Mouse (Mus musculus) liver, embryonic 16.5 days (tissue): ENCODE data around the gene Rap1gap2. TPM values are rescaled to one million over a fixed set of nuclear protein-coding genes. Genes with fewer than 3 reads are reported as not detected.

Experiments
- ATAC-seq: fragments of 200-750 bp; cut with Nextera tagmentation; 2 replicates; pipeline ENCODE4 v1.8.0; 2017; ENCODE audit warnings: low read depth, mild to moderate bottlenecking, moderate number of reproducible peaks, moderate library complexity
- H3K27ac ChIP-seq: fragments of 300-500 bp; sonication (generic); 2 replicates; pipeline ENCODE4 v1.5.1; 2014; ENCODE audit warnings: mild to moderate bottlenecking, low read length
- H3K27me3 ChIP-seq: fragments of 300-500 bp; sonication (generic); 2 replicates; pipeline ENCODE4 v1.6.1; 2014; ENCODE audit warnings: low read depth, low read length, mixed read lengths; ENCODE audit not compliant: control insufficient read depth, insufficient read depth
- H3K36me3 ChIP-seq: fragments of 300-500 bp; sonication (generic); 2 replicates; pipeline ENCODE4 v1.6.1; 2014; ENCODE audit warnings: mild to moderate bottlenecking; ENCODE audit not compliant: control insufficient read depth, insufficient read depth
- H3K4me1 ChIP-seq: fragments of 300-500 bp; sonication (generic); 2 replicates; pipeline ENCODE4 v1.6.1; 2014; ENCODE audit warnings: low read depth, low read length, mixed read lengths; ENCODE audit not compliant: control insufficient read depth
- H3K4me2 ChIP-seq: fragments of 300-500 bp; sonication (generic); 2 replicates; pipeline ENCODE4 v1.6.1; 2014; ENCODE audit warnings: low read depth, low read length, mixed read lengths
- H3K4me3 ChIP-seq: fragments of 300-500 bp; sonication (generic); 2 replicates; pipeline ENCODE4 v1.5.1; 2014; ENCODE audit warnings: low read depth, mild to moderate bottlenecking, low read length
- H3K9ac ChIP-seq: fragments of 300-500 bp; sonication (generic); 2 replicates; pipeline ENCODE4 v1.6.1; 2014; ENCODE audit warnings: low read depth, low read length
- H3K9me3 ChIP-seq: fragments of 300-500 bp; sonication (generic); replicated peaks from 2 replicates; pipeline ENCODE4 v1.6.1; 2016; ENCODE audit warnings: low read length; ENCODE audit not compliant: control insufficient read depth
- WGBS: fragments of 180-500 bp; shearing (Covaris S2); extraction: QIAGEN DNeasy Blood & Tissue Kit; methylation state at CpG from one replicate; pipeline ENCODE4 v1.1.7; 2014; ENCODE audit not compliant: insufficient replicate concordance; 5-methylcytosine and 5-hydroxymethylcytosine counted together
- polyA plus RNA-seq: library from polyadenylated mRNA; unstranded; fragments of >200 nt; fragmentation: Nextera tagmentation; extraction: Ambion mirVana; gene quantifications from 2 replicates; pipeline ENCODE4 v1.2.1, GENCODE M21; 2015

The Rap1gap2 gene
- polyA plus RNA-seq, 1 experiment from 2014 or later: 1.2 TPM

DNA sequence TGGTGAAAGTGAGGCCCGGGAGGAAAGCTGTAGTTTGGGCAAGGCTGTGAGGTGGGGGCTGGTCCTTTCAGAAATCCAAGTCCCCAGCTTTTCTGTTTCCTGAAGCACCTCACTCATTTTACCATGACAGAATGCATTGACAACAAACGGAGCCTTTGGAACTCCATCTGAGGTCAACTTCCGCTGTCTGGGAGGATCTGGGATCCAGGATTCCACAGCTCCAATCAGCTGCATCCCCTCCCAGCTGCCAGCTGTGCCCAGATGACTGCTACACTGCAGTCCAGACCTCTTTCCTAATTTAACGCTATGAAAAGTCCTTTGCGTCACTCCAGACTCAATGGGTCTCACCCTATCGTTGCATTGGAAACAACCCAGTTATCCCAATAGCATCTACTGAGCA, 41.0 kb downstream of the Rap1gap2 start:
- Histone ChIP-seq H3K4me1 (peaks cover 45% of the 10 kb centered on the region), H3K4me2 (no peak overlapping the region), H3K9ac (no peak overlapping the region), H3K36me3 (no peaks in the 10 kb centered on the region), H3K27ac (no peak overlapping the region), H3K9me3 (no peaks in the 10 kb centered on the region), H3K4me3 (no peak overlapping the region), H3K27me3 (no peaks in the 10 kb centered on the region)
- WGBS: 81% methylated on average over 6 of the region's 6 CpGs
- ATAC-seq: no peak

DNA sequence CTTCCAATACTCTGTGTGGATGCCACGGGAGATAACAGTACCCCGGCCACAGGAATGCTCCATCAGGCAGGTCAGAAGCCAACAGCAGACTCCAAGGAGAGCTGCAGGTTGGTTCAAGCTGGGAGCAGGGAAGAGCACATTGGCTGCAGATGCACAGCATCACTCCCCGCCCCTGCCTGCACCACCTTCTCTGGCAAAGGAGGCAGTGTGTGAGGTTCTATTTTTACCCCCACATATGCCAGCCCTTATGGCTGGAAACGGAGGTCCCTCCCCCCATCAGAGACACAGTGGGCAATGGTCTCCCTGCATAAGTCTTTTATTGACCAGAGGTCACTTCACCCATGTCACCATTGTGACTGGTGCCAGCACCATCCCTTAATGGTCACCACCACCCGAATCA, 42.3 kb downstream of the Rap1gap2 start:
- Histone ChIP-seq H3K4me2 (no peak overlapping the region), H3K36me3 (no peaks in the 10 kb centered on the region), H3K9ac (no peak overlapping the region), H3K4me1 (peaks cover 32% of the 10 kb centered on the region), H3K27me3 (no peaks in the 10 kb centered on the region), H3K9me3 (no peaks in the 10 kb centered on the region), H3K27ac (no peak overlapping the region), H3K4me3 (no peak overlapping the region)
- 75% methylated on average over 5 of the region's 5 CpGs for WGBS
- ATAC-seq: no peak

DNA sequence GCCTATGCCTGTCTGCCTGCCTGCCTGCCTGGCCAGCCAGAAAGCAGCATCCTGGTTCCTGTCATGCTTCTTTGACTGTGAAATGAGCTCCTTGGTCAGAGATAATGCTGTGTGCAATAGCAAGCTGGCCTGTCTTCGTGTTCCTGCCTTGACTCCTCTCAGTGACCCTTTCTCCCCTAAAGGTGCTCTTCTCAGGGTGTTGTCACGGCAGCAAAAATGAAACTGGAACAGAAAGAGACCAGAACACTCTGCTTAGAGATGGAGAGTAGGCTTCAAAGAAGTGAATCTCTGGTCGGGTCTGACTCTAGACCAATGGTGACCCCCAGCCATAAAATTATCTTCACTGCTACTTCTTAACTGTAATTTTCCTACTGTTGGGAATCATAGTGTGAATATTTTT, 42.7 kb downstream of the Rap1gap2 start:
- Histone ChIP-seq H3K36me3 (no peaks in the 10 kb centered on the region), H3K9ac (no peak overlapping the region), H3K4me2 (no peak overlapping the region), H3K4me1 (peaks cover 27% of the 10 kb centered on the region), H3K4me3 (no peak overlapping the region), H3K27ac (no peak overlapping the region), H3K27me3 (no peaks in the 10 kb centered on the region), H3K9me3 (no peaks in the 10 kb centered on the region)
- ATAC-seq: no peak
- 61% methylated on average over 3 of the region's 3 CpGs for WGBS

GRCm38 (mm10) chr11:74566326-74566874, 44.3 kb downstream of the Rap1gap2 start:
- Histone ChIP-seq H3K9ac (no peak overlapping the region), H3K27me3 (no peaks in the 10 kb centered on the region), H3K4me1 (peaks cover 13% of the 10 kb centered on the region), H3K36me3 (no peaks in the 10 kb centered on the region), H3K9me3 (no peaks in the 10 kb centered on the region), H3K27ac (no peak overlapping the region), H3K4me2 (no peak overlapping the region), H3K4me3 (no peak overlapping the region)
- 78% methylated on average over 4 of the region's 4 CpGs for WGBS
- no peak for ATAC-seq

DNA sequence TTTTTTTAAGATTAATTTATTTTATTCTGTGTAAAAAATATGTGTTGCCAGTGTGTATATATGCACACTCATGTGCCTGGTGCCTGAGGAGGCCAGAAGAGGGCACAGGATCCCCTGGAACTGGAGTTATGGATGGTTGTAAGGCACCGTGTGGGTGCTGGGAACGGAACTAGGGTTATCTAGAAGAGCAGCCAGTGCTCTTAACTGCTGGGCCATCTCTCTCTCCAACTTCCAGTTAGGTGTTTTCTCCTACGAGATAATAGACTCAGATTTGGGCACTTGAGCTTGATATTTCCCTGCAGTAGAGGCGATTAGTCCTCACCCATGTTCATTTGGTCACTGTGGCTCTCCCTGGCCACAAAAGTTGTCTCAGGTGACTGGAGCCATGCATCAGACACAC, 49.3 kb downstream of the Rap1gap2 start:
- H3K4me1 ChIP-seq: peaks cover 35% of the 10 kb centered on the region
- H3K36me3 ChIP-seq: no peaks in the 10 kb centered on the region
- H3K27ac ChIP-seq: no peak overlapping the region; the same call in 1 of the 2 replicates
- H3K9ac ChIP-seq: no peak overlapping the region
- H3K27me3 ChIP-seq: no peaks in the 10 kb centered on the region
- H3K4me2 ChIP-seq: no peak overlapping the region
- no peak overlapping the region for H3K4me3 ChIP-seq
- no peak for ATAC-seq
- H3K9me3 ChIP-seq: no peaks in the 10 kb centered on the region
- WGBS: 69% methylated on average over 4 of the region's 4 CpGs

DNA sequence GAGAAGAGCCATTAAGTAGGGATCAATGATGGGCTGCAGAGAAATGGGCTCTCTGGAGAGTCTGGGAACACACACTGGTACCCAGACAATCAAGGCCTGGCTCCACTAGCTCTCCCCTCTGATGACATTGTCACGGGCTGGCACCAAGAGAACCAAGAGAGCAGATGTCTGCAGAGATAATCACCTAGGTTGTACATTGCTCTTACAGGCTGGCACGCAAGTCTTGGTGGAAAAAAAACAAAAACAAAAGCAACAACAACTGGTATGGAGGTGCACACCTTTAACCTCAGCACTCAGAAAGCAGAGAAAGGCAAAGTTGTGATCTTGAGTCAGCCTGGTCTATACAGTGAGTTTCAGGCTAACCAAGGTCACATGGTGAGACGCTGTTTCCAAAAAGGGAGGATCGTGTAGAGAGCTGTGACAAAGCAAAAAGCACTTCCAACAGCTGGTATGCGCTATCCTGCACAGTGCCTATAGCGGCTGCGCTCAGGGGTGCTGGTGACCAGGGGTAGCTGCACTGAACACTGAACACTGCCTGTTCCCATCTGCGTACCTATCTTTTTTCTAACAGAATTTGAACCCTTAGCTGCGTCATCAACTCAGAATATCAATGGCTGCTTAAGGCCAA, 50.0 kb downstream of the Rap1gap2 start:
- Histone ChIP-seq H3K4me2 (peak overlapping the region; percentile 50), H3K27ac (peak overlapping the region; percentile 51)

GRCm38 (mm10) chr11:74559793-74560433, 50.8 kb downstream of the Rap1gap2 start:
- 75% methylated on average over 5 of the region's 5 CpGs for whole genome bisulfite sequencing
- Histone ChIP-seq H3K9me3 (no peaks in the 10 kb centered on the region), H3K4me2 (no peak overlapping the region), H3K36me3 (no peaks in the 10 kb centered on the region), H3K27ac (peak overlapping the region; percentile 51), H3K9ac (peak overlapping the region; percentile 22; the same call in 1 of the 2 replicates), H3K27me3 (no peaks in the 10 kb centered on the region), H3K4me3 (no peak overlapping the region), H3K4me1 (peaks cover 49% of the 10 kb centered on the region)
- no peak for ATAC-seq

More for the DNA sequence above, 50.0 kb downstream of the Rap1gap2 start:
- Histone ChIP-seq H3K4me1 (peaks cover 41% of the 10 kb centered on the region), H3K9me3 (no peaks in the 10 kb centered on the region), H3K36me3 (no peaks in the 10 kb centered on the region), H3K27me3 (no peaks in the 10 kb centered on the region), H3K9ac (peak overlapping the region; percentile 22; the same call in 1 of the 2 replicates), H3K4me3 (no peak overlapping the region)
- WGBS: 46% methylated on average over 9 of the region's 9 CpGs
- peak; percentile 84 for ATAC-seq

- H3K4me1 ChIP-seq: peaks cover 56% of the 10 kb centered on the region
Measured at GRCm38 (mm10) chr11:74558933-74559332, 51.8 kb downstream of the Rap1gap2 start.

More at GRCm38 (mm10) chr11:74558933-74559332, 51.8 kb downstream of the Rap1gap2 start:
- H3K9me3 ChIP-seq: no peaks in the 10 kb centered on the region
- ATAC-seq: no peak
- no peak overlapping the region for H3K4me3 ChIP-seq
- H3K36me3 ChIP-seq: no peaks in the 10 kb centered on the region
- H3K27me3 ChIP-seq: no peaks in the 10 kb centered on the region
- no peak overlapping the region for H3K9ac ChIP-seq
- 75% methylated on average over 5 of the region's 5 CpGs for WGBS
- H3K27ac ChIP-seq: no peak overlapping the region
- no peak overlapping the region for H3K4me2 ChIP-seq
